Mouse (Mus musculus) frontal cortex, adult (tissue): ENCODE data around the gene Nudt17.
A peak's percentile ranks its signal among the peaks of the same experiment; 100 is the strongest.
"Not testable (repeated sequence)": the region's sequence is repeated elsewhere in the genome, so short reads cannot be mapped to it uniquely, and the experiment has no call there.

ENCODE experiments used
- ATAC-seq: cut with Nextera tagmentation; 2 replicates; pipeline ENCODE4 v1.9.2; 2017; ENCODE audit warnings: mild to moderate bottlenecking, moderate library complexity, mixed read lengths; ENCODE audit not compliant: low TSS enrichment

The Nudt17 gene

DNA sequence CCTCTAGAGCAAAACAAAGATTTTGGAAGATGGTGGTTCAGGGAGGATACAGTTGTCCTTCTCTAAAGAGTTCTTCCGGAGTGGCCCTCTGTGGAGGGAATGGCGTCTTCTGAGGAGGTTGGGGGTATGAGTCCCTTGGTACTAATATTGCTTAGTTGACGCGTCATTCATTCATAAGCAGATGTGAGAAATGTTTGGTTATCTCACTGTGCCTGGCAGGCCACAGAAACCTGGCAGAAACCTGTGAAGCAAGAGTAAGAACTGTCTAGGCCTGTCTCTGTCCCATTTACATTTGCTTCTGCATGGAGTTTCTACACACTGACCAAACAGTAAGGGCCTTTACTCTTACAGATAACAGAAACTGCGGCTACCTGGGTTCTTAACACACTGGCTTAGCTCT is 36.8 kb downstream of the Nudt17 start:
- no peak for ATAC-seq

DNA sequence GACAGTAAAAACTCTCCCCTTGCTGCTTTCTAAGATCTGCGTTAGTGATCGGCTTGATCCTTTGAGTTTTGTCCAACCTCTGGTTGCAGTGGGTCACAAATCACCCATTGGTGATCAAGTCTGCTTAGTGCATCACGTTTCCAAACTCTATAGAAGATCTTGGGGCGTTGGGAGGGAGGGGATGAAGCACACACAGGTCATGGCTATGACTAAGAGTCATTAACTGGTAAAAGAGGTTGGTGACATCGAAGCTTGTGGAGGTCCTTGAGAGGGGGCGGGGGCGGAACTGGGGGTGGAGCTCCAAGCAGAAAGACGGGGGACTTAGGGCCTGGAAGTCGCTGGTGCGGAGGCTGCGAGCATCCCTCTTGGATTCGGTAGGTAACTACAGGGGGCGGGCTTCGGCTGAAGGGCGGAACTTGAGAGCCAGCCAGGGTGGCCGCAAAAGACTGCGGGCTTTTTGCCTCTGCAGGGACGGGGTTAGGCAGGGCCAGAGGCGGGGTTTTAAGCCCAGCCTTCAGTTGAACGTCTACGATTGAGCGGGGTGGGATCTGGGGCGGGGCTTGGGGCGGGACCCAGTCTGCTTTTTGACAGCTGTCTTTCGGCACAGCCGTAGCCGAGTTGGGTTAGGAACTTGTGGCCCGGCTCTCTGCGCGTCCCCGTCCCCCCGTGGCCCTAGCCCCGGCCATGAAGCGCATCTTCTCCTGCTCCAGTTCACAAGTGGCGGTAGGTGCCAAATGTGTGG is 38.5 kb downstream of the Nudt17 start, which contains the start of gene Ankrd35:
Ankrd35 (plus strand) TSS at position 405 of the 742 bp plus-strand sequence.
- peak; percentile 90 for ATAC-seq

DNA sequence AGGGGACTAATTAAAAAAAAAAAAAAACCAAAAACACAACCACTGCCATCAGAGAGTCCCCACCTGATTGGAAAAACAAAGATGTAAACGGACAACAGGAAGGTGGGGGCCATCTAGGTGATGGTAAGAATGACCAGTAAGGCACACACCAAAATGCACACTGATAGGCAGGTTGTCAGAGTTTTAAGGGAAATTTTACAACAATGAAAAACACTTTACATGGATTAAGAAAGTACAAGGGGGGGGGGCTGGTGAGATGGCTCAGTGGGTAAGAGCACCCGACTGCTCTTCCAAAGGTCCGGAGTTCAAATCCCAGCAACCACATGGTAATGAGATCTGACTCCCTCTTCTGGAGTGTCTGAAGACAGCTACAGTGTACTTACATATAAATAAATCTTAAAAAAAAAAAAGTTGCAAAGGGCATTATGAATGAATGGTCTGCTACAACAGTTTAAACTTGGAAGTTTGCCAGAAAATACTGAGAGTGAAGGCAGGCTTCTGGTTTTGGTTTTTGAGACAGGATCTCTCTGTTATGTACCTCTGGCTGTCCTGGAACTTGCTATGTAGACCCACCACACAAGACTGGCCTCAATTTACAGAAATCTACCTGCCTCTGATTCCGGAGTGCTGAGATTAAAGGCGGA is 39.8 kb downstream of the Nudt17 start:
- ATAC-seq: no peak

DNA sequence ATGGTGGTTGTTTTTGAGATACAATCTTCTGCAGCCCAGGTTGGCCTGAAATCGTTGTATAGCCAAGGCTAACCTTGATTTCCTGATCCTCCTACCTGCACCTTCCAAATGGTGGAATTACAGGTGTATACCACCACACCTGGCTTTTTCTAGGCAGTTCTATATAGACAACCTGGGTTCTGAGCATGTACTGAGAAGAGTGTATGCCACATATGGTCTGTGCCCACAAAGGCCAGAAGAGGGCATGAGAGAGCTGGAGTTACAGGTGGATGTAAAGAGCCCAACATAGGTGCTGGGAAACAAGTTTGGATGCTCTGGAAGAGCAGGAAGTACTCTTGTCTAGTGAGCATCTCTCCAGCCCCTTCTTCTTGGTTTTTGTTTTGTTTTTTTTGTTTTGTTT is 41.0 kb downstream of the Nudt17 start:
- no peak for ATAC-seq

DNA sequence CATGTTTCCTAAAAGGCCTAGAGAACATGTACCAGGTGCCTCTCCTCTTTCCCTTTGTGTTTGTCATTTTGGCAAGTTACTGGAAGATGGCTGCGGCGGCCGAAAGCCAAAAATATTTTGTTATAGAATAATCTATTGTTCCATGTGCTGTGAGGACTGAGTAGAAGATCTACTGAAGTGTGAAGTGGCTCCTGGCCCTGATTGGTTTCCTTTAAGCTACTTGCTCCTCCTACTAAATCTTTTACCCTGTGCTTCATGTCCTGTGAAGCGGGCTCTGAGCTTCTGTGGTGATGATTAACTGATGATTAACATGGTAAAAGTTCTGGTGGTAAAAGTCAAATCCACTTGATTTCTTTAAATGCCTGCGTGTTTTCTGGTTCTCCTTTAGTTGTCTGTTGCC is 41.4 kb downstream of the Nudt17 start:
- ATAC-seq: no peak

DNA sequence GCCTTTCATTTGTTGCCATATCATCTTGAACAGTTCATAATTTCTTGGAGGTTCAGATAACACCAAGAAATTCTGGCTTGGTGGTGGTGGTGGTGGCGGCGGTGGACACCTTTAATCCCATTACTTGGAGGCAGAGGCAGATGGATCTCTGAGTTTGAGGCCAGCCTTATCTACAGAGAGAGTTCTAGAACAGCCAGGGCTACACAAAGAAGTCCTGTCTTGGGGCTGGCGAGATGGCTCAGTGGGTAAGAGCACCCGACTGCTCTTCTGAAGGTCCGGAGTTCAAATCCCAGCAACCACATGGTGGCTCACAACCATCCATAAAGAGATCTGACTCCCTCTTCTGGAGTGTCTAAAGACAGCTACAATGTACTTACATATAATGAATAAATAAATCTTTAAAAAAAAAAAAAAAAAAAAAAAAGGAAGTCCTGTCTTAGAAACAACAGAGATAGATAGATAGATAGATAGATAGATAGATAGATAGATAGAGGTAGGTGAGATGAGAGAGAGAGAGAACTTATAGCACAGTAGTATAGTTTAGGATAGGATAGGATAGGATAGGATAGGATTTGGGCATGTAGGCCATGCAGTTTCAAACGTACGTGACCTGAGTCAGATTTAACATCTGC is 42.5 kb downstream of the Nudt17 start:
- ATAC-seq: not testable (repeated sequence)

DNA sequence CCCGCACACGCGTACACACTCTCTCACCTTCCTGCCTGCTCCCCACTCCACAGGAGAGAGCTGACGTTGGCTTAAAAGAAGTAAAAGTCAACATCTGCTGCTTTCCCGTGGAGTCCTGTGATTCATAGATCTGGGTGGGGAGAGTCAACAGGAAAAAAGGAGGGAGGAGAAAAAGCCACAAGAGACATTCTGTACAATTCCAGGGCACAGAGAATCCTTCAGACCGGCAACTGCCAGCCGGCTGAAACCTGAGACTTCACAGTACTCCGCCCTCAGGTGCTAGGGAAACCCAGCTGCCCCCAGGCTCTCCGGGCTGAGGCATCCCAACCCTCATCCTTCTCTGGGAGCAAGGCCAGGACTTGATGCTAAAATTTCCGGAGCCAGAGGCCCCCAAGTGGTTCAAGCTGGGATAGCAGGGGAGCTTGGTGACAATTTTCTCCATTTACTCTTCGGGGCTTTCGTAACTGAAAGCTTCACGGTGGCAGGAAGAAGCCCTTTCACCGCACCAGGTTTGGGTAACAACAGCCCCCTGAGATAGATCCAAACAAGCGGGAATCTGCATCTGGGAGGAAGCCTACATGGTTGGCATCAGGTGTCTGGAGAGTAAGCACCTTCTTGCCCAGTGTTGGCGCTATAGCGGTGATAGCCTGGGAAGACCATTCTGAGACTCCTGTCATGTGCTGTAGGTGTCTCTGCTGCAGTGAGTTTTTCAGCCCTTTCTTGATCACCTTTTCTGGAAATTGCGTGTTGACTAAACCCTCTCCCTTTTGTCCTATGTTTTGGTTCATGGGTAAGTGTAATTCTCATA is 44.7 kb downstream of the Nudt17 start:
- peak; percentile 94 for ATAC-seq

DNA sequence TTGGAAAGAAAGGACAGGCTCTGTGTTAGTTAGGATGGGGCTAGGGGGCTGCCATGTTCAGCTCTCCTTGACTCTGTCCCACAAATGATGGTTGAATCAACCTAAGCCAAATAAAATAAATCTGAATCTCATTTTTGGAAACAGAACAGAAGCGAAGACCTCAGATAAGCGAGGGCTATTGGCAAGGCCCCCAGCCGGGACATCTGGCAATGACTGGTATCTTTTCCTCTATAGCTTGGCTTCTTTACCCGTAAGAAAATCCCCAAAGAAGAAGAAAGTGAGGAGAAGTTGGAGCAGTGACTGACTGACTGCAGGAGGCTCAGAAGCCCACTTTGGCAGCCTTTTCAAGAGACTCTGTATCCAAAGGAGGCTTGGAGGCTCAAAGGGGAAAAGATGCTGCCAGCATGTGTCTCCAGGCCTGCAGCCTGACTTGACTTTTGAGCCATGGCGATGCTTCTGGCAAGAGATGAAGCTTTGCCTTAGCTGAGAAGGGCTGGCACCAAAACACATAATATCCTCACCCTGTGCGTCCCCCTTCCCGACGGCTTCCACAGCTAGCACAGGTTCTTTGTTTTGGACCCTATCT is 45.5 kb downstream of the Nudt17 start:
- ATAC-seq: no peak

DNA sequence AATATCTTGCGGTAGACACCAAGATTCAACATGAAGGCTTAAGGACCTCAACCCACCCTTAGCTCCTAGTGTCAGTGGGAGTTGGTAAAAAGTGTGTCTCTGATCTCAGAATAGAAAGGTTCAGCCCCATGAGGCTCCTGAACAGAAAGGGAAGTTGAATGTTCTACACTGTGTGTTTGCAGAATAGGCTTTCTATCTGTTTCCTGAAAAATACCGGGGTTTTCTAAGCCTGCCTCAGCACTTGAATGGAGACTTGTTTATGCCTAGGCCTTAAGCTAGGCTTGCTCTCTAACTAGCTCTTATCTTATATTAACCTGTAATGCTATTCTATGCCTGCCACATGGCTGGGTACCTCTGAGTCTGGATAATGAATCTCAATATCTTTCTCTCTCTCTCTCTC is 47.5 kb downstream of the Nudt17 start:
- ATAC-seq: no peak
